Mouse (Mus musculus) lung, postnatal 25 days (tissue): Measurements from ENCODE around the gene Fam118b.
A peak's percentile ranks its signal among the peaks of the same experiment; 100 is the strongest.

Experiments used
- DNase-seq: peaks from one replicate; pipeline ENCODE4 v3.0.0; 2022; ENCODE audit warnings: low spot score

Fam118b gene

DNA sequence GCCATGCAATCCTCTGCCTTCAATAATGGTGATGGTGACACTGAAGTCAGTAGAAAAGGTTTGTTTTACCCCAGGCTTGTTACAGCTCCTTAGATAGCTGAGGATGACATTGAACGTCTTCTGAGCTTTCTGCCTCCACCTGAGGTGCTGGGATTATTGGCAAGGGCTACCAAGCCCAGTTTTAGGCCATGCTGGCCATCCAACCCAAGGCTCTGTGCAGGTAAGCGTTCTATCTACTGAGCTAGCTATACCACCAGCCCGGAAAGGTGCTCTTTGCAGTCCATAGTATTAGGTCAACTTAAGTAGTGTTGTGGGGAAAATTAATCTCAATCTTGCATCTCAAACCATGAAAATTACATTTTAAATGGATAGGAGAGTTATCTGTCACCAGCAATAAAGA is 70.0 kb downstream of the Fam118b start:
- no peak for DNase-seq

DNA sequence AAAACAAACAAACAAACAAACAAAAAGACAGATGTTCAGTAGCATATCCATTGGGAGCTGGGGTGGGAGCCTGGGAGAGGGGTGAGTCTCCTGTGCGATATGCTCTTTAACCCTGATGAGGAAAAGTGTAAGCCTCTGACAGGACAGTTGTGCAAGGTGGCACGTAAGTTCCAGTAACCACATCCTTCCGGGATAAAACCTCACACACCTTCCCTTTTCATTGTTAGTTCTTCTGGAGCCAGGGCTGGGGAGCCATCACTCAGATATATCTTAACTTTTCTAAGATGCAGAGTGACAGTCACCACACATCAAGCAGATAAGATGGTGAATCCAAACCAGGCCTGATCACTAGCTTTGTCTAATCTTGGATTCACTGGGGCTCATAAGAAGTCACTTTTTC is 73.6 kb downstream of the Fam118b start:
- DNase-seq = no peak

DNA sequence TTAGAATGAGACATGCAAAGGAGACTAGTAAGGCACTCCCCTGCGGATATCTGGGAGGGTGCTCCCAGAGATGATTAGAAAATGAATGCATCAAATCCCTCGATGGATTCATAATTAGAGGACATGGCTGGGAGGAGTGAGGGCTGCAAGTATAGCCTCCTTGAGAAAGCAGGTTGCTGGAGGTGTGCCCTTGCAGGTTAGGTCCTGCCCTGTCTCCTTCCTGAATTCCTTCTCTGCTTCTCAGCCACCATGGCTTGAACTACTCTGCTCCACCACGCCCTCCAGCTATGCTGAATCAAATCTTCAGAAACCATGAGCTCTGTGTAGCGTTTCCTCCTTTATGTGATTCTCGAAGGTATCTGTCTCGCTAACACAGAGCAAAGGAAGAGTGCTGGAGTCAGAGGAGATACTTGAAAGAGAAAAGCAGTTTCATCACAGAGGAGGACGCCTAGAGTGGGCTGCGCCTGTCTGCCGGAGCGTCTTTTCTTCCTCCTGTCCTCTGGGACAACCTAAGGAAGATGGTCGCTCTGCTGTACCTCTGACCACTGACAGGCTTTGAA is 74.5 kb downstream of the Fam118b start:
- DNase-seq = no peak

DNA sequence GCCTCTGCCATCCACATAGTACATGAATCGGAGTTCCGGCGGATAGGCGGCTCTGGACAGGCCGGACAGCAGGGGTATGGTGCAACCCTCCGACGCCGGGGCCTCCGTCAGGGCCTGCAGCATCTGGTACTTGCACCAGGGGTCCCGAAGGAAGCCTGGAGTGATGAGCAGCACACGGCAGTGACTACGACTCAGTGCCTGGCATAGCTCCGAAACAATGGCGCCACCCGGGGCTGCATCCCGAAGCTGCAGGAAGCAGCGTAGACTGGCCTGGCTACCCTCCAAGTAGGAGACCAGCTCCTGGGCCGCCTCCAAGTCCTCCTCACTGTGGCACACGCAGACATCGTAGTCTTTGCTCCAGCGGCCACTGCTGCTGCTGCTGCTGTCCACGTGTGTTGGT is 78.9 kb downstream of the Fam118b start:
- DNase-seq = peak; percentile 43

DNA sequence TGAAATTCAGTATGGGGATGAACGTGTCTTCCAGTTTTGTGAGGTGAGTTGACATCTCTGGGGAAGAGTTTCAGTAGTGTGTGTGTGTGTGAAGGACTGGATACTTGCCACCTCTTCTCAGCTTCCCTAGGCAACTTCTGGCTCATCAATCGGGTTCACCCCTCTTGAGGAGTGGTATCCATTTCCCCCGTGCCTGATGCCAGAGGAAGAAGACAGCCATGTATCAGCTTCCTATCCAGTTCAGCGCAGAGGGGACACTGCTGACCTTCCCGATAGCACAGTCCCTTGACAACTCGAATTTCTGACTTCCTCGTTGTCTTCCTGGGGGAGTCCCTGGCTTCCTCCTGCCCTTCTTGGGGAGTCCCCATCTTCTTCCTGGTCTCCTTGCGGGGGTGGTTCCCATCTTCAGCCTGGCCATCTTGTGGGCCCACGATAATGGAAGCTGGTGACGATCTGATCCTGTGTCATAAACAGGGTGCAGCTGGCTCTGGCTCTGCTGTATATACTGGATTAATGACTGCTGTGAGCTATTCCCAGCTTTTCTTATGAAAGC is 80.2 kb downstream of the Fam118b start:
- no peak for DNase-seq

DNA sequence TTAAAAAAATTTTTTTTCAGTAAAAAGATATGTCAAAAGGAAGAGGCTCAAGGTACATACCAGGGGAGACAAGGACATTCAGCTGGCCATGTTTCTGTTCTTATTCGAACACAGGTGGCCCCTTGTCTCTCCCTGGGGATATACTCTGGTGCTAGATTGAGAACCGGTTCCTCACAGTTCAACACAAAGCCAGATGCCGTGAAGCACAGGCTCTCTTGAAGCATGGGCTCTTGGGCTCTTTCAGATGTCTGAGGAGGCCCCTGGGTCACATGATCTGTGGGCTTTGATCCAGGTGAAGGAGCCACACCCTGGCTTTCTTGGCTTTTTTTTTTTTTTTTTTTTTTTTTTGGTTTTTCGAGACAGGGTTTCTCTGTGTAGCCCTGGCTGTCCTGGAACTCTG is 81.2 kb downstream of the Fam118b start:
- no peak for DNase-seq

DNA sequence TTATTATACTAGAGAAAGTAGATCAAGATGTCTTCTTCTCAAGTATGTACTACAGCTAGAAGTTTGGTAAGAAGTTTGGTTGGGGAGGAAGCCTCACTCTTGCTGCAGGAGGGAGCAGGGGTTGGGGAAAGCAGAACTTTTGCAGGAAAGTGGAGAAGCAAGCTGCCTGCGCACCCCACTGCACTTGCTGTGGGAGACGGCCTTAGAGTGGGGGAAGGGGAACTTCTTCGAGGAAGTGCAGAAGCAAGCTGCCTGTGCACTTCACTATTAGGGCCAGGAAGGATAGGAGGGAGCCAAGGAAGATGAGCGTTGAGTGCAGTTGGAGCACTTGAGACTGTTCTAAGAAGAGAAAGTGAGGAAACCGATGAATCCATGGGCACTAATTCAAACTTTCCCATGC is 84.2 kb downstream of the Fam118b start:
- no peak for DNase-seq

DNA sequence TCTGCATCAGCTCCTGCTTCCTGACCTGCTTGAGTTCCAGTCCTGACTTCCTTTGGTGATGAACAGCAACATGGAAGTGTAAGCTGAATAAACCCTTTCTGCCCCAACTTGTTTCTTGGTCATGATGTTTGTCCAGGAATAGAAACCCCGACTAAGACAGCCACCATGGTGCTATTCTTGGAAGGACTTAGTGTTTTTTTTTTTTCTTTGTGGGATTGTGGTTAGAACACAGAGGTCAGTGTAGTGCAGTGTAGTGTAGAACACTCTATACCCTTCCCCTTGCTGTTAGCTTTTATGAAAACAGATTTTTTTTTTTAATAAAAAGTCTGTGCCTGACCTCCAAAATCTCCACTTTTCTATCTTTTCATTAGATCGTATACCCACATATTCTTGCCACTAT is 84.8 kb downstream of the Fam118b start:
- no peak for DNase-seq

DNA sequence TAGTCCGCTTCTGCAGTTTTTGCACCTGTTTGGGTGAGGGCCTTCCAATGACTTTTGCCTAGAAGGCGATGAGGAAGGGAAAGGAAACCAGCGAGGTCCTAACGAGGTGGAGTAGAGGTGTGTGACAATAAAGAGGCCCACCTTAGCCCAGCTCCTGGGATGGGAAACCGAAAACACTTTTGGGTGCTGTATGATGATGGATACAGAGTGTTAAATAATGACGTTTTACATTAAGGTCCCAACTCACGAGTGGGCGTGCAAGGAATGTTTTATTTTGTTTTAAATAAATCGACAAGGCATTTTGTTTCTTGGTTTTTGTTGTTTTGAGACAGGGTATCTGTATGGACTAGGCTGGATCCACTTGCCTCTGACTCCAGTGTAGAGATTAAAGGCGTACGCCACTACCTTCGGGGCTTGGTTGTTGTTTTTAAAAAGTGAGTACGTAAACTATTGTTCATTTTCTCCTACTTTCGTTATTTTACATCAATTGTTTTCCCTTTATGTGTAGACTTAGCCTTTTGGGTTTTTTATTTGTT is 91.4 kb downstream of the Fam118b start:
- no peak for DNase-seq

DNA sequence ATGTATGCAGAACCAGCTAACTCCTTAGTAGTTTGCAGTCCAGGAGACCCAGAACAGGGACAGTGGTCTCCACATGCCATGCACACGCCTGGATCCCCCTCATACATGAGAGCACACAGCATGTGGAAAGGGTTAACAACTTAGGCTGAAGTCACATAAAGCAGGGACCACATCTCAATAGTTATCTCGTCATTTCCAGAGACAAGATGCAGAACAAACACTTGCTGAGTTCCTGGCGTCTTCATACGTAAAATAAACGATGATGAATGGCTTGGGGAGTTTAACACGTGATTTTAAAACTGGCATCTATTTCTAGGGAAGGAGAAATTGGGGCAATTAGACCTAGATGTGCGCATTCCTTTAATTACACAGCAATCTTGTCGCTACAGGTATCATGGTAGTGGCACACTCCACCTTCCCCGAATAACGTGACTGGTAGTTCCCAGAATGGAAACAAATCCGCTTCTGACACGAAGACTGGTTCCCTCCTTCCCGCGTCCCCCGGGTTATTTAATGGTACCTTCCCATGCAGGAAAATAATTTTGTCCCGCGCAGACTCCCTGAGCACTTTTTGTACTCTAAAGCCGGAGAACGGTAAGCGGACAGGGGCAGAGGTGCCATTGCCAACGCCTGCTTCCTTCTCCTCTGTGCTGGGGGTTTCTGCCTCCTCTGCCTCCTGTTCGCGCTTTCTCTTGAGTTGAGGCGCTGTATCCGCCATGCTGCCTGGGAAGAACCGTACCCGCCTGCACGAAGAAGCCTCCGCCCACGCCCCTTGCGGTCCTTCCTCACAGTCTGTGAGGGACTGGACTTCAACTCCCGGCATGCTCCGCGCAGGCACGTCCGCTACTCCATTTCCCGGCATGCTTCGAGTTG is 92.1 kb downstream of the Fam118b start, which contains the start of gene Dcps:
Gene Dcps, minus strand, starts transcription at position 811 of the 873 bp plus-strand sequence.
- DNase-seq = peak; percentile 96

DNA sequence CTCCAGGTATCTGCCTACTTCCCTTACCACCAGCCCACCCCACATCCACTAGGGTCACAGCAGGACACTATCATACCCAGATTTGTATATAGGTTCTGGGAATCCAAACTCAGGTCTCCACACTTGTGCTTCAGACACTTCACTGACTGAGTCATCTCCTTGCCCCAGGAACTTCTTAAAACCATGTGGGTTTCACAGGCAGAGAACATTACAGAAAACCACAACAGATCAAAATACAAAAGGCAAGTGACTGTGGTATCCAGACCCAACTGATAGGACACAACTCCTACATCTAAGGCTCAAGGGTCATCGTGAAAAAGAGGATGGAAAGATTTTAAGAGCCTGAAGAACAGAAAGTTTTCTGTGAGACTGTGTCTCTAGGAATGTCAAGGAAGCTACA is 94.3 kb downstream of the Fam118b start:
- DNase-seq = no peak

DNA sequence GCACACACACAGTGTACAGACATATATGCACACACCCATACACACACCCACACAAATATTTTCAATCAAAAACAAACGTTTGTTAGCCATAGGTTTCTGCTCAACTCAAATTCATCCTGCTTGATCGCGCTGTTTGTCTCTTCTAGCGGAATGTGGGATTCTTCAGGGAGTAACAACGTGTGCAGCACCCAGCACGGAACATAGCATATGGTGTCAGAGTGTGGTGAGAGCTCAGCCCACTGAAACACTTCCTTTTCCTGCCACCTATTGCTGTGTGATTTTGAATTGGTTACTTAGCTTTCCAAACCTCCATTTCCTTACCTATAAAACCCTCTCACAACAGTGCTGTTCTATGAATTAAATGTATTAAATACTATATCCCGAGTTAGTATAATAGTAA is 97.5 kb downstream of the Fam118b start:
- DNase-seq = no peak
